Mouse (Mus musculus) layer of hippocampus, postnatal 25 days (tissue): ENCODE results near the gene Rbm17. TPM values are rescaled to one million over a fixed set of nuclear protein-coding genes. Genes with fewer than 3 reads are reported as not detected.
"Not testable (repeated sequence)": the region's sequence is repeated elsewhere in the genome, so short reads cannot be mapped to it uniquely, and the experiment has no call there.

Experiments
- DNase-seq, 2 experiments: peaks; one replicate each; pipeline ENCODE4 v3.0.0; 2022; ENCODE audit warnings: mixed read lengths in 2 of 2, low spot score in 1 of 2; ENCODE audit errors: extremely low spot score in 1 of 2
- total RNA-seq, 2 experiments: library from RNA; stranded (reverse); gene quantifications; 2 replicates each; pipeline ENCODE4 v1.2.3; 2021

Gene Rbm17
- total RNA-seq, 2 experiments from 2014 or later, result 83.5 to 87.1 TPM

DNA sequence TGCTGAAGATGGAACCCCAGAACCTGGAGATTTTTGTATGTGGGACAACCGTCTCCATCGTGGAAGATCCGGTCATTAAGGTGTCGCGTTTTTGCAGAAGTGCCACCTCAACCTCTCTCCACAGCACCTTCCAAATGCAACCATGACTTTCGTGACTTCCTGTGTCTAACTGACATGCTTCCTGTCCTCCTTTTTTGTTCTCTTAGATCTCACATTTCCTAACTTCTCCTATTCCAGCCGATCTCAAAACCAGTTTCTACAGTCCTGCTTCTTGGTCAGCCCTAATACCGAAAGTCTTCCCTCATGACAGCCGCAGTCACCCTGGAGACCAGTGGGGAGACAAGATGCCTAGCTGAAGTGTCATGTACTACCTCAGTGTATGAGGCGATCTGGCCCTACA lies 55.4 kb downstream of the Rbm17 start:
- DNase-seq, result no peak

DNA sequence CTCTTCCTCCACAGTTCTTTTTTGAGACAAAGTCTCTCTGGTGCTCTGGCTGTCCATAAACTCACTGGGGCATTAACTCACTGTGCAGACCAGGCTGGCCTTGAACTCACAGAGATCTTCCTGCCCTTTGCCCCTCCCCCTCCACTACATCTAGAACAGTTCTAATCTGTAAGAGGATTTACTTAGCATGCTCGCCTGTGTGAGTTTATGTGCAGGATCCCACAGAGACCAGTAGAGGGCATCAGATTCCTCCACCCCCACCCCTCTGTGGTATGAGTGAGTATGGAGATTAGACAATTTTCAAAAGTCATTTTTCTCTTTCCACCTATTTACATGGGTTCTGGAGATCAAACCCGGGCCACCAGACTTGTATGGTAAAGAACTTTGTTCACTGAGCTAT lies 56.3 kb downstream of the Rbm17 start:
- no peak for DNase-seq

DNA sequence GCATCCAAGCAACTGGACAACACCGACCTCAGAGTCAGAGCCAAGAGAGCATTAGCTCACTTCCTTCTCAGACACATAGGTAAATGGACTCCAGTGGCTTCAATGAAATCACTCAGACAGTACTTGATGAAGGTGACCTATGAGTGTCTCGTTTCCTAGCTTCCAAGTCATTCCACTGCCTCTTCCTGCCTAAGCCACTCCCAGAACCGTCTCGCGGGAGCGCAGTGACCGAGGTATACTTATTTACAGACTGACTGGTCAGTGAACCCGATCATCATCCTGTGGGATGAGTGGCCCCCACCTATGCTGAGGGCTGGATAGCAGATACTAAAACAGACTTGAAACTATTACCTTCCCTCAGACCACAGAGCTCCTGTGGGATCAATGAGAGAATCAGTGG lies 57.9 kb downstream of the Rbm17 start:
- no peak for DNase-seq

DNA sequence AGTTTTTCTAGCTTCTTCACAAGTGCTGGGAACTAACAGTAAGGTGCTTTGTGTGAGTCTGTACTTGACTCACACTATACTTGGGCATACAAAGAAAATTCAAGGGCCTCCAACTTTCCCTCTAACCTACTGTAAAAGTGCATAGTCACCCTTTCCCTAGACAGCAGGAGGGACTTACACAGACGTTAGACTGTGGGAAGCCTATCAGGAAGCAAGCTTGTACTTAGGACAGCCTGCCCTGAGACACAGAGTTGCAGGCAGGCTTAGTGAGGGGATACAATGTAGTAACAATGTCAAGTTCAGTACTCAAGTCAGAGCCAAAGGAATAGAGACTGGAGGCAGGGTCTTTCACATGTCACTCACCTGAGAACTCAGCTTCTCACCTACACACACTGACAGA lies 58.6 kb downstream of the Rbm17 start:
- no peak for DNase-seq

DNA sequence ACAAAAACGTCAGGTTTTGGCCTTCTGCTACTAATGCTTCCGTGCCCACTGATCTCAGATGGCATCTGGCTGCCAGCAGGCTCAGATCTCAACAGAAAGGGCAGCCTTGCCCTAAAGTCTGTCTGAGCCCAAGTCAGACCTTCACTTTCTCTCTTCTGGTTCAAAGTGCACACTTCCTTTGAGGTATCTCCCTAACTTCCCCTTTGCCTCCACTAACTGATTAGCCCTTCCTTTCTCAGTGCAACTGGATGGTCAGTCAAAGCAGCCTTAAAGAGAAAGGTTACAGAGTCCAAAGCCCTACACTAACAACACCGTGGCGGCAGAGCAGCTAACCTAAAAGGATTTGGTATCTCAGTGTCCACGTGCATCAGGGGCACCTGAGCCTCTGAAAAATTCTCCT lies 59.6 kb downstream of the Rbm17 start:
- DNase-seq, result no peak

DNA sequence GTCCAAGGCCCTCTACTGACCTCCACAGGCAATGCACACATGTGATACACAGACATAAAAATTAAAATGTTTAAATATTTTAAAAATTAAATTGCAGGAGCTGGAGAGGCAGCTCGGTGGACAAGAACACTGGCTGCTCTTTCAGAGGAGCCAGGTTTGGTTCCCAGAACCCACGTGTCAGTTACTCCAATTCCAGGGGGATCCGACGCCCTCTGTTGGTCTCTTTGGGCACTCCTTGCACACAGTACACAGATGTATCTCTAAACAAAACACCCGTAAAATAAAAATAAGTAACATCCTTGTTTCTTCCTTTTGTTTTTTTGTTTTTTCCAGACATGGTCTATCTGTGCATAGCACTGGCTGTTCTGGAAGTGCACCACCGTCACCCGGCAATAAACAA lies 60.8 kb downstream of the Rbm17 start:
- no peak for DNase-seq

DNA sequence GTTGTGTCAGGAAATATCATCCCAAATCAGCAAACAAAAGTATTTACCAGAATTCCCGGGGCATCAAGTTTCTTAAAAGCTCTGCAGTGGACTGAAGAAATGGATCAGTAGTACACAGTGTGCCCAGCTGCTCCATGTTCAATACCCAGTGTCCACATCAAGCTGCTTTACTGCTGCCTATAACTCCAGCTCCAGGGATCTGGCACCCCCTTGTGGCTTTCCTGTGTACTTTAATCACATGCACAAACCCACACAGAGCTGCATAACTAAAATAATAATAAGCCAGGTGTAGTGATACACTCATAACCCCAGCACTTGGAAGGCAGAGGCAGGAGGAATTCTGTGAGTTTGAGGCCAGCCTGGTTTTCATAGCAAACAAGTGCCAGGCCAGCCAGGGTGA lies 61.3 kb downstream of the Rbm17 start:
- DNase-seq, result peak; percentile 49 to 82

DNA sequence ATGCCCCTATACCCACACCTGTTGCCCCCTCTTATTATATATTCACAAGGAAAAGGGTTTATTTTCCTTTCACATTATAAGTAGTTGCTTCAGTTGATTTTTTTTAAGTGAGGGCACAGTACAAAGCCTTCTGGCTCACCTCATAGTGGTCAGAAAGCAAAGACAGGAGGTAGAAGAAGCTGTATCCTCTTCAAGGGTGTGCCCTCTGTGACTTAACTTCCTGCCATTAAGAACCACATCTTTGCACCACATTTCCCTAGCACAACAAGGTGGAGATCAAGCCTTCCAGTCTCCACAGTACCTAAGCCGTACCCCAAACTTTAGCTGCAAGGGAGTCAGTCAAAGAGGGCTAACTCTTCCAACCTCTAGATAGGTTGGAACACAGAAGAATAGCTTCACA lies 61.8 kb downstream of the Rbm17 start:
- no peak for DNase-seq

DNA sequence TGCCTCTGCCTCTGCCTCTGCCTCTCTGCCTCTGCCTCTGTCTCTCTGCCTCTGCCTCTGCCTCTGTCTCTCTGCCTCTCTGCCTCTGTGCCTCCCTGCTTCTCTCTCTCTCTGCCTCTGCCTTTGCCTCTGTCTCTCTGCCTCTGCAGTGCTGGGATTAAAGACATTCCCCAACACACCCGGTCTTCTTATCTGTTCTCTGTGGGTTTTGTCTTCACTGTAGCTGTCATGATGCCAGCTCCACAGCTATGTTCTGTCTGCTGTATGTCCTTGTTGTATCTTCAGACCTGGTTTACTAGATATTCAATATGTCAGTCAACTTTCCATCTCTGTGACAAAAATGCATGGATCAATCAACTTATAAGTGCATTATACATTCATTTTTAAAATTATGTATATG lies 62.4 kb downstream of the Rbm17 start:
- not testable (repeated sequence) for DNase-seq

DNA sequence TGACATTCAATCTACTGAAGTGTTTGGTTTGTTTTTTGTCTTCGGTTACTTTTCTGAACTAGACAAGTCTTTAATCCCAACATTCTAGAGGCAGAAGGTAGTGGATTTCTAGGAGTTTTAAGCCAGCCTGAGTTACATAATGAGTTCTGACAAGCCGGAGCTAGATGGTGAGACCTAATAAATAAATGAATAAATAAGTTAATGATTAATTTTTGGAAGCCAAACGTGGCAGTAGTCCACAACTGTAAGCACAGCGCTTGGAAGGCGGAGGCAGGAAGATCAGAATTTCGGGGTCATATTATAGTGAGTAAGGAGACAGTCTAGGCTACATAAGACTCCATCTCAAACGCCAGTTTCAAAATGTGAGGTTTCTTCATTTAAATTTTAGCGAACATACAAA lies 68.0 kb downstream of the Rbm17 start:
- DNase-seq, result no peak

Other genes starting within 250 kb of the Rbm17 start
- gene Pfkfb3, start 50.1 kb downstream of the Rbm17 start, total RNA-seq, result 10 to 100 TPM; 31.2 to 34.8 TPM
- not detected for gene Gm17490, start 22.1 kb upstream of the Rbm17 start, total RNA-seq
- gene Il2ra, start 38.7 kb upstream of the Rbm17 start, total RNA-seq, result under 1 TPM in 1 of 2 experiments, not detected in 1; 0.12 TPM
- 1 to 10 TPM; 3.1 to 6.4 TPM for gene Il15ra, start 101.1 kb upstream of the Rbm17 start, total RNA-seq
- 10 to 100 TPM; 79.7 to 81.8 TPM for gene Fbh1, start 173.4 kb upstream of the Rbm17 start, total RNA-seq
- 10 to 100 TPM; 42.1 to 58.4 TPM for gene Ankrd16, start 173.7 kb upstream of the Rbm17 start, total RNA-seq